Mouse (Mus musculus): ENCODE data around the gene Zfp335.

The Zfp335 gene

GRCm38 (mm10) chr2:164911086-164912048 lies at the start of gene Zfp335:
Gene Zfp335, minus strand, starts transcription at chr2:164911757.
- in situ Hi-C loops (cut with MboI, MseI) = no loop called here

DNA sequence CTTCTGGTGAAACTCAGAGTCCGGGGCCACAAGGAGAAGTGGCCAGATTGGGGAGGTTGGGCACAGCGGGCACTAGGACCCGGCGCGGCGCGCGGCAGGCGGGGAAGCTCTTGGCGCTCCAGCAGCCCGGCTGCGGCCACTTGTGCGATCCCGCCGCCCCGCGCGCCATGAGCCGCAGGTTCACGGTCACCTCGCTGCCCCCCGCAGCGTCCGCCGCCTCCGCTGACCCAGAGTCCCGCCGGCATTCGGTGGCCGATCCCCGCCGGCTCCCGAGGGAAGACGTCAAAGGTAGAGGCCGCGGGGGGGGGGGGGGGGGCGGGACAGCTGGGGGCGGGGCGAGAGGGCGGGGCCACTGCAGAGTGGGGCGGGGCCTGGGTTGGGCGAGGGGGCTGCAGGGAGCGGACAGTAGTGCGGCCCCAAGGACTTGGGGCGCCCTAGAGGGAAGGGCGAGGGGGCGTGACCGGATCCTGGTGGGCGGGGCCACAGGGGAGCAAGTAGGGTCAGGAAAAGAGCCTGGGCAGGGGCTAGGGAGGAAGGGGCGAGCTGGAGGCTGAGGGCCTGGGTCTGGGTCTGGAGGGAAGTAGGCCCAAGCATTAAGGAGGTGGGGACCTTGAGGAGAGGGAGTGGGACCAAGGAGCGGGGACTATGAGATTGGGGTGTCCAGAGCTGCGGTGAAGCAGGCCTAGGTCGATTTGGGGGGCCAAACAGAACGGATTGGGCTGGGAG lies 49.3 kb upstream of the Zfp335 start, which contains the start of gene Slc12a5:
Gene Slc12a5 (plus strand): TSS at position 87 of the 726 bp plus-strand sequence.
- in situ Hi-C loops (cut with MboI, MseI) = no loop called here

- in situ Hi-C loops (cut with MboI, MseI) = loop anchor here in 1 of 2 experiments (5.0 kb wide), 1 partner anchor 90 kb away; no protein-coding TSS in a partner anchor
Measured at GRCm38 (mm10) chr2:164957548-164958315, 46.2 kb upstream of the Zfp335 start.

GRCm38 (mm10) chr2:164956195-164956594 lies 44.6 kb upstream of the Zfp335 start:
- in situ Hi-C loops (cut with MboI, MseI) = loop anchor here in 1 of 2 experiments (5.0 kb wide), 1 partner anchor 91 kb away; no protein-coding TSS in a partner anchor

- in situ Hi-C loops (cut with MboI, MseI) = loop anchor here in 1 of 2 experiments (5.0 kb wide), 1 partner anchor 92 kb away; no protein-coding TSS in a partner anchor
Measured at GRCm38 (mm10) chr2:164955725-164956124, 44.2 kb upstream of the Zfp335 start.

- in situ Hi-C loops (cut with MboI, MseI) = loop anchor here in 1 of 2 experiments (5.0 kb wide), 1 partner anchor 409 kb away; no protein-coding TSS in a partner anchor
Measured at GRCm38 (mm10) chr2:164953224-164953623, 41.7 kb upstream of the Zfp335 start.

DNA sequence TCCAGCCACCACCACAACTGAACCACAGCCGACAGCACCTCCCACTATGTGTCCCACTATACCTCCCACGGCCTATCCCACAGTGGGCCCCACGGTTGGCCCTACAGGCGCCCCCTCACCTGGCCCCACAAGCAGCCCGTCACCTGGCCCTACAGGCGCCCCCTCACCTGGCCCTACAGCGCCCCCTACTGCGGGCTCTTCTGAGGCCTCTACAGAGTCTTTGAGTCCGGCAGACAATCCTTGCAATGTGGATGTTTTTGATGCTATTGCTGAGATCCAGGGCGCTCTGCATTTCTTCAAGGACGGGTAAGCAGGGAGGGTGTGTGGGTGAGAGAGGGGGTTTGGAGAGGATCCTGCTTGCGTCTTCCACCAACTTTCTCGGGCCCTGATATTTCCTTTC lies 40.9 kb upstream of the Zfp335 start:
- in situ Hi-C loops (cut with MboI, MseI) = loop anchor here in 1 of 2 experiments (5.0 kb wide), 1 partner anchor 410 kb away; no protein-coding TSS in a partner anchor

GRCm38 (mm10) chr2:164951745-164952144 lies 40.2 kb upstream of the Zfp335 start:
- in situ Hi-C loops (cut with MboI, MseI) = loop anchor here in 1 of 2 experiments (5.0 kb wide), 1 partner anchor 411 kb away; no protein-coding TSS in a partner anchor

GRCm38 (mm10) chr2:164950501-164950900 lies 38.9 kb upstream of the Zfp335 start:
- in situ Hi-C loops (cut with MboI, MseI) = loop anchor here in 1 of 2 experiments (5.0 kb wide), 1 partner anchor 412 kb away; no protein-coding TSS in a partner anchor

DNA sequence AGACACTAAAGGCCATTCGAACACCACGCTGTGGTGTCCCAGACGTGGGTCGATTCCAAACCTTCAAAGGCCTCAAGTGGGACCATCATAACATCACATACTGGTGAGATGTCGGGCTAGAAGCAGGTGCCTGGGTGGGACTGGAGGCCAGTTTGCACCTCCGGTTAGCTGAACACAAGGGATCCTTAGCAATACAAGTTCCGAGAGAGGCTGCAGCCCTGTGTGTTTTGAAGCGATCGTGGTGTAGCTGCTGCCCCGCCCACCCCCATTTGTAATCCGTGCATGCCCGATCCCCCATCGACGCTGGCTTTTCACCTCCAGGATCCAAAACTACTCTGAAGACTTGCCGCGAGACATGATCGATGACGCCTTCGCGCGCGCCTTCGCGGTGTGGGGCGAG lies 37.4 kb upstream of the Zfp335 start:
- in situ Hi-C loops (cut with MboI, MseI) = no loop called here

GRCm38 (mm10) chr2:164947930-164948329 lies 36.4 kb upstream of the Zfp335 start:
- in situ Hi-C loops (cut with MboI, MseI) = no loop called here

DNA sequence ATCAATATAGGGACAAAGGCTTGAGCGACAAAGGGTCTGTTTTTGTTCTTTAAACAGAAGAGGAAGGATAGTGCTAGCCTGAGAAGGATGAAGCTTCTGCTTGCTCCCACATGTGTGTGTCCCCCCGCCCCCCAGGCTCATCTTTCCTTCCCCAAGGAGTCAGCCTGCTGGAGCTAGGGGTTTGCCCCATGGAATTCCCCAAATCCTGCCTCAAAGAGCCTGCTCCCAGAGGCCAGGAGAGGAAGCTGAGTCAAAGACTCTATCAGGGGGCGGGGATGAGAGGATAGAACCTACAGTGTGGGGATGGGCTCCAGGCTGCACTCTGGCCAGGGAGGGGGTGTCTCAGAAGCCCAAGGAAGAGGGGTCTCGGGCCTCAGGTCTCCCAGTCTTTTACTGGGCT lies 35.9 kb upstream of the Zfp335 start:
- in situ Hi-C loops (cut with MboI, MseI) = no loop called here

DNA sequence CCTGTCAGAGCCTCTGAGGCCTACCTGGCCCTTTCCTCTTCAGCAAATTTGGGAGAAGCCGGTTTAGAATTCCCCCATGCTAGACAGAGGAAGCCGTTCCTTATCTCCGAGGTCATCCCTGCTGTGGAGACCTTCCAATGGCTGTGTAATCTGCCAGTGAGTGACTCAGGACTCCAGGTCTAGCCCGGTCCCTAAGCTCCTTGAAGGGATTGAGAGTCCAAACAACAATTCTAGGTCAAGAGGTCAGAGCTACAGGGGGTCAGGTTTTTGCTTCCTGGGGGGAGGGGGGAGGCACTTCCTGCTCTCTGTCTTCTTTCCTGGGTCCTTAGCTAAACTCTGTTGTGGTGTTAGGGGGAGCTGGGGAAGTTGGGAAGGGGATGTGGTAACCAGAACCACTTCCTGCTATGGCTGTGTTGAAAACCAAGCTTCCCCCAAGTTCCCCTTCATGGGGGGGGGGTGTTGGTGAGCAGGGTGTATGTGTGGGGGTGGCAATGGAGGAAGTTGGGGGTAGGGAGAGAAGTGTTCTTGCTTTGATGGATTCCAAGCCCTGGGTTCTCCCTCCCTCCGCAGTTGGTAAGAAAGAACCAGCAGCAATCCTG lies 31.2 kb upstream of the Zfp335 start:
- in situ Hi-C loops (cut with MboI, MseI) = no loop called here

GRCm38 (mm10) chr2:164940140-164940830 lies 28.7 kb upstream of the Zfp335 start, which contains the start of gene Mmp9:
Gene Mmp9, plus strand, starts transcription at chr2:164940780.
- in situ Hi-C loops (cut with MboI, MseI) = no loop called here

GRCm38 (mm10) chr2:164939106-164939505 lies 27.5 kb upstream of the Zfp335 start:
- in situ Hi-C loops (cut with MboI, MseI) = no loop called here

DNA sequence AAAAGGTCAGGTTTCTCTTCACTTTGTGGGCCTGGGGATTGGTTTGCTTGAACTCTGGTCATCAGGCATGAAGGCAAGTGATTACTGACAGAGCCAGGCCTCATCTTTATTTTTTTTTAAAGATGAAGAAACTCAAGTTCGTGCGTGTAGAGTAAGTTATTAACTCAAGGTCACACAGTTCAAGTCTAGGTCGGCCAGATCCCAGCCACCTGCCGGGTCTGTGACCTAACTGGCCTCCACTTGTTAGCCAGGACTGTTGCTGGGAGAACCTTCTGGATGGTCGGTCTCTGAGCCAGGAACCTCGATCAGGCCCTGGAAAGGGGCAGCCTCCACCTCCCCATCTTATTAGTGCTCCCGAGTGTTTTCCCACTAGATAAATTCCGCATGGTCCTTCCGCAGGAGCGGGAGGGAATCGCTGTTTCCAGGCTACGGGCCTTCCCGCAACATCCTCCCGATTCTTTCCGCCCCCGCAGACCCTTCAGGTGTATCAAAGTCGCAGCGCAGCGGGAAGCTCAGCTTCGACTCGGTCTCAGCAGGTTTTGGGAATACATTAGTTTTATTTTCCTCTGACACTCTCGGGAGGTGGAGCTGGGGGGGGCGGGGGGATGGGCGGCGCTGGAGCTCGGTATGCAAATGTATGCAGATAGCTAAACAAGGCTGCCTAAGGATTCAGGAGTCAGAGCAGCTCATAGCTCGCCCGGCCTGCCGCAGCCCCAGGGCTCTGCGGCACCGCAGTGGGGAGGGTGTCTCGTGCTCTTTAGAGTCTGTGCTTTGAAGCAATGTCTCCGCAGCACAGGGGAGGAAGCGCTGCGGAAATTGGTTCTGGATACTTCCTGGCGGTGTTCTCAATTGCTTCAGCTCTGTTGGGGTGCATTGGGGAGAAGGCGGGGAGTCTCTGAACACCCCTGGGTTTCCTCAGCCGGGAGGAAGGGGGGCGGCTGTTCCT lies 26.9 kb upstream of the Zfp335 start:
- in situ Hi-C loops (cut with MboI, MseI) = no loop called here

DNA sequence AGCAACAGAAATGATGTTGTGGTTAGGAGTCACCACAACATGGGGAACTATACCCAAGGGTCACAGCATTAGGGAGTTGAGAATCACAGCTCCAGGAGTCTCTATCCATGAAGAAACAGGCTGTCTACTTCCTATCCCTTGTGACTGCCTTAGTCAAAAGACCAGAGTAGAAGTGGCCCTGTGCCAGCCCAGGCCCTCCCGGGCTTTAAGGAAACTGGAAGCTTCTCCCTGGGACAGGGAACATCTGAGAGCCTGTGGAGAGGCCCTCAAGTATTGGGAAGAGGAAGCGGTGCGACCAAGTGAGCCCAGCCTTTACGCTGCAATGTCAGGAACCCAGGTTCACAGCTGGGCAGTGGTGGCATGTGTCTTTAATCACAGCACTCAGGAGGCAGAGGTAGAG lies 24.4 kb upstream of the Zfp335 start:
- in situ Hi-C loops (cut with MboI, MseI) = no loop called here

DNA sequence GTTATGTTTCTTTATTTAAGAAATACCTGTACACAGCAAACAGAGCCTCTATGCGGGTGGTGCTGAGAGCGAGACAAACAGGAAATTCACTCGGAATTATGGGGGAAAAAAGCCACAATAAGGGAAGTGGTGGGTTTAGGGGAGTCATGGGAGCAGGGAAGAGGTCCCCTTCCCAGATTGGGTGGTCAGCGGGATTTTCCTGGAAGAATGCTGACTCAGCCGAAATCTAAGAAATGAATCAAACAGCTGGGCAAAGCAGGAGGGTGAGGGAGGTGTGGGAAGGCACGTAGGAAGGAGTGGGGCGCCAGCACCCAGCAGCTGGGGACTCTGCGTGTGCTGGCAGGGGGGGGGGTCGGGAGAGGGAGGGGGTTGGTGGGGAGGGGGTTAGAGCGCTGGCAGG lies 22.0 kb upstream of the Zfp335 start:
- in situ Hi-C loops (cut with MboI, MseI) = no loop called here

Data from T-helper 17 cell (primary cell).